Mouse (Mus musculus) heart, embryonic 13.5 days (tissue): ENCODE data around the gene Bmper. TPM values are rescaled to one million over a fixed set of nuclear protein-coding genes. Genes with fewer than 3 reads are reported as not detected.
A peak's percentile ranks its signal among the peaks of the same experiment; 100 is the strongest.

ENCODE experiments used
- ATAC-seq: fragments of 200-750 bp; cut with Nextera tagmentation; 2 replicates; pipeline ENCODE4 v1.8.0; 2017; ENCODE audit warnings: moderate TSS enrichment; ENCODE audit not compliant: insufficient number of reproducible peaks, low FRiP score, low TSS enrichment; ENCODE audit errors: extremely low read depth
- H3K27ac ChIP-seq: fragments of 300-500 bp; sonication (generic); replicated peaks from 2 replicates; pipeline ENCODE4 v1.5.1; 2015; ENCODE audit warnings: moderate library complexity, mild to moderate bottlenecking, inconsistent platforms
- H3K27me3 ChIP-seq: fragments of 300-500 bp; sonication (generic); replicated peaks from 2 replicates; pipeline ENCODE4 v1.6.1; 2015; ENCODE audit warnings: mild to moderate bottlenecking, inconsistent platforms
- H3K36me3 ChIP-seq: fragments of 300-500 bp; sonication (generic); 2 replicates; pipeline ENCODE4 v1.6.1; 2015; ENCODE audit warnings: mild to moderate bottlenecking, inconsistent platforms
- H3K4me1 ChIP-seq: fragments of 300-500 bp; sonication (generic); 2 replicates; pipeline ENCODE4 v1.6.1; 2015; ENCODE audit warnings: inconsistent platforms
- H3K4me2 ChIP-seq: fragments of 300-500 bp; sonication (generic); 2 replicates; pipeline ENCODE4 v1.6.1; 2015; ENCODE audit warnings: inconsistent platforms, mild to moderate bottlenecking, moderate library complexity
- H3K4me3 ChIP-seq: fragments of 300-500 bp; sonication (generic); 2 replicates; pipeline ENCODE4 v1.5.1; 2015; ENCODE audit warnings: moderate library complexity, mild to moderate bottlenecking, inconsistent platforms
- H3K9ac ChIP-seq: fragments of 300-500 bp; sonication (generic); 2 replicates; pipeline ENCODE4 v1.6.1; 2015; ENCODE audit warnings: inconsistent platforms, mild to moderate bottlenecking, moderate library complexity
- H3K9me3 ChIP-seq: fragments of 300-500 bp; sonication (generic); 2 replicates; pipeline ENCODE4 v1.6.1; 2016; ENCODE audit warnings: inconsistent platforms
- WGBS: fragments of 180-500 bp; shearing (Covaris S2); methylation state at CpG from one replicate; pipeline ENCODE4 v1.1.7; 2015; ENCODE audit warnings: mixed read lengths; 5-methylcytosine and 5-hydroxymethylcytosine counted together
- polyA plus RNA-seq: library from polyadenylated mRNA; unstranded; fragments of >200 nt; fragmentation: Nextera tagmentation; extraction: Ambion mirVana; gene quantifications from 2 replicates; pipeline ENCODE4 v1.2.1, GENCODE M21; 2015

The Bmper gene
- polyA plus RNA-seq, 1 experiment from 2014 or later = 8.4 TPM

GRCm38 (mm10) chr9:23204339-23205288 is 18.3 kb upstream of the Bmper start:
- Histone ChIP-seq H3K4me1 (peaks cover 16% of the 10 kb centered on the region), H3K9ac (peak overlapping the region; percentile 41), H3K9me3 (0 out of 2 replicates have a peak, but pooled peaks cover 3% of the 10 kb centered on the region), H3K4me3 (peak overlapping the region; percentile 18), H3K27ac (no peak overlapping the region), H3K4me2 (peak overlapping the region; percentile 62), H3K36me3 (no peaks in the 10 kb centered on the region), H3K27me3 (peaks cover 24% of the 10 kb centered on the region)
- ATAC-seq = no peak
- WGBS = 11% methylated on average over 17 of the region's 17 CpGs

- peaks cover 24% of the 10 kb centered on the region for H3K27me3 ChIP-seq
- no peaks in the 10 kb centered on the region for H3K9me3 ChIP-seq
- H3K27ac ChIP-seq = no peak overlapping the region
- 17% methylated on average over 3 of the region's 3 CpGs for WGBS
- no peak overlapping the region for H3K4me3 ChIP-seq
- H3K4me2 ChIP-seq = no peak overlapping the region
- ATAC-seq = no peak
- H3K4me1 ChIP-seq = peaks cover 16% of the 10 kb centered on the region
- no peaks in the 10 kb centered on the region for H3K36me3 ChIP-seq
- no peak overlapping the region for H3K9ac ChIP-seq
These were observed 17.6 kb upstream of the Bmper start for GRCm38 (mm10) chr9:23205304-23205703.

- no peak for ATAC-seq
- no peaks in the 10 kb centered on the region for H3K9me3 ChIP-seq
- H3K4me2 ChIP-seq = no peak overlapping the region
- H3K27me3 ChIP-seq = peaks cover 24% of the 10 kb centered on the region
- peaks cover 16% of the 10 kb centered on the region for H3K4me1 ChIP-seq
- 72% methylated on average over 3 of the region's 3 CpGs for WGBS
- no peak overlapping the region for H3K9ac ChIP-seq
- no peak overlapping the region for H3K27ac ChIP-seq
- no peaks in the 10 kb centered on the region for H3K36me3 ChIP-seq
- H3K4me3 ChIP-seq = no peak overlapping the region
These were observed 17.1 kb upstream of the Bmper start for GRCm38 (mm10) chr9:23205757-23206156.

GRCm38 (mm10) chr9:23206181-23206580 is 16.7 kb upstream of the Bmper start:
- Histone ChIP-seq H3K27me3 (peaks cover 24% of the 10 kb centered on the region), H3K9me3 (no peaks in the 10 kb centered on the region), H3K27ac (no peak overlapping the region), H3K9ac (no peak overlapping the region), H3K4me2 (no peak overlapping the region), H3K4me3 (no peak overlapping the region), H3K36me3 (no peaks in the 10 kb centered on the region), H3K4me1 (peaks cover 16% of the 10 kb centered on the region)
- 83% methylated on average over 5 of the region's 5 CpGs for WGBS
- no peak for ATAC-seq

GRCm38 (mm10) chr9:23212303-23212702 is 10.6 kb upstream of the Bmper start:
- Histone ChIP-seq H3K27me3 (no peaks in the 10 kb centered on the region), H3K27ac (no peak overlapping the region), H3K9me3 (no peaks in the 10 kb centered on the region), H3K36me3 (no peaks in the 10 kb centered on the region), H3K4me2 (no peak overlapping the region), H3K4me3 (no peak overlapping the region), H3K4me1 (no peaks in the 10 kb centered on the region), H3K9ac (no peak overlapping the region)
- 5% methylated on average over 11 of the region's 11 CpGs for WGBS
- peak; percentile 37; the same call in 1 of the 2 replicates for ATAC-seq

GRCm38 (mm10) chr9:23219754-23220153 is 3.1 kb upstream of the Bmper start:
- no peak for ATAC-seq
- Histone ChIP-seq H3K4me1 (peaks cover 16% of the 10 kb centered on the region), H3K4me2 (no peak overlapping the region), H3K9ac (no peak overlapping the region), H3K36me3 (no peaks in the 10 kb centered on the region), H3K4me3 (no peak overlapping the region), H3K9me3 (no peaks in the 10 kb centered on the region), H3K27ac (no peak overlapping the region), H3K27me3 (peaks cover 22% of the 10 kb centered on the region)
- WGBS = 38% methylated on average over 3 of the region's 3 CpGs

GRCm38 (mm10) chr9:23221976-23222375 is 900 bp upstream of the Bmper start:
- H3K9ac ChIP-seq = peak overlapping the region; percentile 89
- peaks cover 16% of the 10 kb centered on the region for H3K4me1 ChIP-seq
- 0 out of 2 replicates have a peak overlapping the region, but pooled peaks have one; percentile 83 for H3K27ac ChIP-seq
- no peaks in the 10 kb centered on the region for H3K9me3 ChIP-seq
- ATAC-seq = no peak
- peak overlapping the region; percentile 76 for H3K4me3 ChIP-seq
- peak overlapping the region; percentile 94 for H3K4me2 ChIP-seq
- no peaks in the 10 kb centered on the region for H3K36me3 ChIP-seq
- WGBS = 18% methylated on average over 5 of the region's 5 CpGs
- peaks cover 40% of the 10 kb centered on the region for H3K27me3 ChIP-seq

GRCm38 (mm10) chr9:23222492-23222840 is 410 bp upstream of the Bmper start:
- no peak for ATAC-seq
- Histone ChIP-seq H3K27me3 (peaks cover 41% of the 10 kb centered on the region), H3K36me3 (no peaks in the 10 kb centered on the region), H3K4me1 (peaks cover 16% of the 10 kb centered on the region), H3K27ac (peak overlapping the region; percentile 83), H3K9me3 (no peaks in the 10 kb centered on the region), H3K4me3 (peak overlapping the region; percentile 76), H3K4me2 (peak overlapping the region; percentile 94), H3K9ac (peak overlapping the region; percentile 89)
- under 1% methylated on average over 25 of the region's 26 CpGs for WGBS

- WGBS = under 1% methylated on average over 29 of the region's 29 CpGs
- Histone ChIP-seq H3K9ac (peak overlapping the region; percentile 89), H3K4me2 (peak overlapping the region; percentile 94), H3K4me3 (peak overlapping the region; percentile 76), H3K9me3 (no peaks in the 10 kb centered on the region), H3K27me3 (peaks cover 41% of the 10 kb centered on the region), H3K27ac (peak overlapping the region; percentile 83), H3K36me3 (no peaks in the 10 kb centered on the region), H3K4me1 (peaks cover 19% of the 10 kb centered on the region)
- ATAC-seq = no peak
These were observed 737 bp downstream of the Bmper start for GRCm38 (mm10) chr9:23223549-23224077.

GRCm38 (mm10) chr9:23233464-23234121 is 10.7 kb downstream of the Bmper start:
- H3K4me2 ChIP-seq = no peak overlapping the region
- H3K4me3 ChIP-seq = no peak overlapping the region
- H3K9ac ChIP-seq = no peak overlapping the region
- WGBS = 60% methylated on average over 8 of the region's 8 CpGs
- ATAC-seq = no peak
- H3K9me3 ChIP-seq = no peaks in the 10 kb centered on the region
- H3K36me3 ChIP-seq = no peaks in the 10 kb centered on the region
- no peaks in the 10 kb centered on the region for H3K27me3 ChIP-seq
- peaks cover 12% of the 10 kb centered on the region for H3K4me1 ChIP-seq
- no peak overlapping the region for H3K27ac ChIP-seq

- no peak for ATAC-seq
- Histone ChIP-seq H3K36me3 (no peaks in the 10 kb centered on the region), H3K9me3 (no peaks in the 10 kb centered on the region), H3K4me1 (peaks cover 22% of the 10 kb centered on the region), H3K4me2 (no peak overlapping the region), H3K27me3 (no peaks in the 10 kb centered on the region), H3K27ac (no peak overlapping the region), H3K9ac (no peak overlapping the region), H3K4me3 (no peak overlapping the region)
- 45% methylated on average over 6 of the region's 6 CpGs for WGBS
These were observed 12.6 kb downstream of the Bmper start for GRCm38 (mm10) chr9:23235368-23236002.
